Mouse (Mus musculus) liver, postnatal 0 days (tissue): ENCODE results near the gene Chst4.

Source experiments
- CTCF ChIP-seq: sonication (generic); IDR thresholded peaks from 2 replicates; pipeline ENCODE4 v1.5.1; 2016; ENCODE audit warnings: antibody characterized with exemption, low read depth
- EP300 ChIP-seq: IDR thresholded peaks from 2 replicates; pipeline ENCODE4 v1.6.1; 2016; ENCODE audit warnings: antibody characterized with exemption, low read depth, mild to moderate bottlenecking

DNA sequence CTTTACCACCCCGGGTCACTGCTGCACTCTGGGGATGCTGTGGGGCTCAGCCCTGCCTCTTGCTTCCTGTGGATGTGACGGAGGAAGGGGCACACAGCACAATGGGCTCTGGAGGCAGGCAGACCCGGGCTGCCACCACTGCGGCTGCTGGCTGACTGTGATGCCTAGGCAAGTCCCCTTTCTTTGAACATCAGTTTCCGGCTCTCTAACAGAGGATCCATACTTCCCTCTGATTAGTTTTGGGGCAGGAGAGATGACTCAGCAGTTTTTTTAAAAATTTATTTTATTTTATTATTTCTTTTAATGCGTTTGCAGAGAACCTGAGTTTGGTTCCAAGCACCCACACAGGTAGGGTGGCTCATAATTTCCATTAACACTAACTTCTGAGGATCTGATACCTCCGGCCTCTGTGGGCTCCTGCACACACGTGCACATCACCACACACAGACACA is 30.5 kb downstream of the Chst4 start:
- TF ChIP-seq CTCF (no peak), EP300 (no peak)
